Mouse (Mus musculus) urinary bladder, postnatal 14 days (tissue): Measurements from ENCODE around the gene Slc5a4a.

Source experiments
- DNase-seq: peaks from one replicate; pipeline ENCODE4 v3.0.0; 2021; ENCODE audit warnings: low spot score

Slc5a4a gene

DNA sequence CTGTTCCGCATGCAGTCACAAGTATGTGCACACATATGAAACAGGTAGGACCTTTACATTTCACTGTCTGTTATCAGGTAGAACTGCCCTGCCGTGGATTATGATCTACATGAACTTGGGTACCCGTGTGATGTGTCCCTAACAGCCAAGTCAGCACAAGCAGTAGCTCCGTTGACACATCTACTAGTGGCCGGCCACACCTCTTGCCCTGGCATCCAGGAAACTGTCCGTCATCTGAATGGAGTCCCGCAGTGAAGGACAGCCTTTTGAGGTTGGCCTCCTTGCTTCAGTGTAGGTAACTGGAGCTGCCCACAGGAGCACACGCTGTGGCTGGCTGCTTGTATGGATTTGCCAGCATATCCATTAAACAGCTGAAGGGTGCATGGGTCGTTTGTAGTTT, 71.0 kb downstream of the Slc5a4a start:
- DNase-seq = peak; percentile 26

- DNase-seq = no peak
These were observed 78.7 kb downstream of the Slc5a4a start for GRCm38 (mm10) chr10:76225944-76226343.

GRCm38 (mm10) chr10:76229627-76230026, 82.4 kb downstream of the Slc5a4a start:
- DNase-seq = no peak

GRCm38 (mm10) chr10:76237341-76238225, 90.3 kb downstream of the Slc5a4a start, which contains the start of gene Prmt2:
Gene Prmt2, minus strand, starts transcription at chr10:76237865.
- DNase-seq = peak; percentile 91
